Mouse (Mus musculus) gastrocnemius, postnatal 36 days (tissue): ENCODE measurements at regions not wholly inside any gene's neighbourhood (a gene's known extent, or its start where the extent isn't known, plus 50 kb on each side); places are given as distances from the start of the nearest gene placed in this dataset.
A peak's percentile ranks its signal among the peaks of the same experiment; 100 is the strongest.

Source experiments
- DNase-seq, 2 experiments: peaks; one replicate each; pipeline ENCODE4 v3.0.0; 2022
- intact Hi-C: fragments of 180-260 bp; cut with DNase I; formaldehyde crosslinking; loops from one replicate; pipeline ENCODE4 v1.15.1; 2025

DNA sequence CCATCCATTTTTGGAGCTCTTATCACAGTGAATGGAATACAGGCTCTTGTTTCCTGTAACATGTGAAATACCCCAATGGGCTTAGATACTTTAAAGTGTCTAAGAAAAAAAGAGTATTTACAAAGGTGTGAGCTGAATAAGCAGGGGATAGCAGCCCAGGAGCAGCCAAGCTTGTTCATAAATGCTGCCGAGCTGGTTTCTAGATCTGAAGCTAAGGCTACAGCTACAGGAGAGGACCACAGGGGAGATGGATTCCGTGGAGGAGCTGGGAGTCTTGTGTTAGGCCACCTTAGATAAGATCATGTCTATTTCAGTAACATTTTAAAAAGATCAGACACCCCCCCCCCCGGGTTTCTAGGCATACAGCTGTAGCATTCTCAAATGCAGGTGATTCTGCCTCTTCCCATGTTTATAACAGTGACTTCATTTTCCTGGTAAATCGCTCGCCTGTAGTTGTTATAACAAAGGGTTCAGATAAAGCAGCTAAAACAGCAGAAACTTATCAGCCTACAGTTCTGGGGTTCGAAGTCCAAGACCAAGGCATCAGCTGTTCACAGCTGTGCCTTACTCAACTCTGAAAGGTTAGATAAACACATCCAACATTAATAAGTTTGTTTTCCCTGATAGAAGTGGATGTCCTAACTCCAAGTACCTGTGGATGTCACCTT is 131.9 kb downstream of the Tex36 start:
- DNase-seq = no peak
- intact Hi-C loops = no loop called here

DNA sequence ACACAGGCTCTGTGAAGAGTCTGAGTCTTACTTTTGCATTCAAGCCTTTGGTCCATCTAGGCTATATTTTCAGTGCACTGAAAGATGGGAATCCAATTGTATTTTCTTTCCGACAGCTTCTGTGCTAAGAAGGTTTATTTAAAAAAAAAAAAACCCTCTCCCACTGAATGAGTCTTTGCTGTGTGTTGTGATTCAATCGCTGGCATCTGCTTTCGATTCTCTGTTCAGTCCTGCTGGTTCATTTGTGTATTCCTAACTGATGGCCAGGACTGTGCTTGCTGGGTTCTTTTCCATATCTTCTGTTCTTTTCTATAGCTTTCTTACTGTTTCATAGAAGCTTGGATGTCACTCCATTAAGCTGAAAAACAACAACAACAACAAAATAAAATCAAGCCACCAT is 132.9 kb downstream of the Tex36 start:
- intact Hi-C loops = no loop called here
- DNase-seq = no peak

GRCm38 (mm10) chr7:133468346-133468745 is 133.6 kb downstream of the Tex36 start:
- intact Hi-C loops = no loop called here
- DNase-seq = no peak

DNA sequence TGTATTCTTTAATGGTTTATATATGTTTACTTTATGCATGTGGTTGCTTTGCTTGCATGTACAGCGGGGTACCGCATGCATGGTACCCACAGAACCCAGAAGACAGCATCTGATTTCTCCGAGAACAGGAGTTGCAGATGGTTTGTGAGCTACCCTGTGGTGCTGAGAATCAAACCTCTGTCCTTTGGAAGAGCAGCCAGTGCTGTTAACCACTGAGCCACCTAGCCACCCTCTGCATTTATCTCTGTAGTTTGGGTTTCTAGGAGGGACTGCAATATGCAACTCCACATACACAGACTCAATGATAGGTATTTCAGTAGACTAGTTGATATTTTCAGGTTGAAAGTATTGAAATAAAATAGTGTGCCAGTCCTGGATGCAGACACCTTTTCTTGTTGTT is 134.4 kb downstream of the Tex36 start:
- intact Hi-C loops = no loop called here
- no peak for DNase-seq

DNA sequence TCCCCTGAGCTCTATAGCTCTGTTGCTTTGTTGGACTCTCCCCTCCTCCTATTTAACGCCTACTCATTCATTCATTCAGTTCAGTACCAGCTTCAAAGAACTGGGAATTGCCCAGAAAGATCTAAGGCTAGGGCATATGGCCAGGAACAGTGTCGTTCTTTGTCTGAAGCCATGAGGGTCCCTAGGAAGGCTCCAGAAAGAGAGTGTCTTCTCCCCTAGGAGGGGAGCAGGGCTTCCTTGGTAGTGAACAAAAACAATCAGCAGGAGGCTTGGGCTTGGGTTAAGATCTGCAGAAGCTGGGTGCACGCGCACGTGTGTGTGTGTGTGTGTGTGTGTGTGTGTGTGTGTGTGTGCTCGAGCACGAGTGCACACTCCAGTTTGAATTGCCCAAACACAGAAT is 142.7 kb downstream of the Tex36 start:
- DNase-seq = no peak
- intact Hi-C loops = no loop called here

DNA sequence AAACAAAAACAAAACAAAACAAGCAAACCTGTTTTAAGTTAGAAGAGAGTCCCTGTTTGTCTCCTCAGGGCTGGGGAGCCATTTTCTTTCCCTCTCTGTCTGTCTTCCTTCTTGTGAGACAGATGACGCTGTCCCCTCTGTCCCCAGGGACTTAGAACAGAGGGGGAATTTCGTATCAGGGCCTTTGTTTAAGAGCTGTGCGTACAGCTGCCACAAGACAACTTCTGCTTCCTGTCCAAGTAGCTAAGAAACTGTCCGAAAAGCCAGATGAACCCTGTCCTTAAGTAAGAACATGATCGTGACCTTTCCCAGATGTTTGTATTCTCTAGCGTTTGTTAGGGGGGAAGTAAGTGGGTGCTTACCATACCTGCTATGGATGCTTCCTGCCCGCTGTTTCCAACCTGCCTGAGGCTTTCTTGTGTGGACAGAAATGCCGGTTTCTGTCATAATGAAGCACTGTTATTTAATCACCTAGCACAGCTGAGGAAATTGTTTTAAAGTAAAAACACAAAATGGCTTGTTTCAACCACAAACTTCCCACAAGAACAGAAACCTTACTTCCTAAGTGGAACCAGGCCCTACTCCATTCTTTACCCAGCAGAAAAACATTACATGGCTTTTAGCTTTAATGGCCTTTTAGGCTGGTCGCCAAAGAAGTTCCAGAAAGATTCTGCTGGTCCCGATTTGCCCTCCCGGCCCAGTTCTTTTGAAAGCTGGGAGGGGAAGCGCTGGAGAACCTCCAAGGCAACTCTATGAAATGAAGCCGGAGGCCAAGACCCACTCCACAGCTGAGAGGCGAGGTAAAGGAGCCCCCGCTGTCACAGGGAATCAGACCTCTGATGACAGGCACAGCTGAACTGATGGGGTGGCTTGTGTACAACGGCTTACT is 144.3 kb downstream of the Tex36 start:
- intact Hi-C loops = no loop called here
- DNase-seq = no peak

- intact Hi-C loops = no loop called here
- peak in 1 of 2 experiments; percentile 8 for DNase-seq
Measured at GRCm38 (mm10) chr7:133450246-133450645, 151.7 kb downstream of the Tex36 start.

- intact Hi-C loops = no loop called here
- no peak for DNase-seq
Measured at GRCm38 (mm10) chr7:133447079-133447478, 154.9 kb downstream of the Tex36 start.

DNA sequence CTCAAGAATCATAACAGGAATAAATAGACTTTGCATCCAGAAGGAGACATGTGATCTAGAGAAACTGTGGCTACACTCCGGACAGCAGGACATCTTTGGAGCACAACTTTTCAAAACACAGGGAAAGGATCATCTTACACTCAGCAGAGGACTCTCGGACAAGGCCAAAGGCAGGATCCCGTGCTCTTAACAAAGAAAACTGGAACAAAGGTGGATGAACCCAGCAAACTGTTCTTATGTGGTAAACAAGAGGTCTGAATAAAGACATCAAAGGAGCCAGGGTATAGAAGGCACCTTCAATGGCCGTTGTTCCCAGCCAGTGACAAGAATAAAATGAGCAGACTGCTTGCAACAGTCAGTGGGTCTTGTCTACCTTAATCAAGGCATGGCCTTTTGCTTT is 160.3 kb downstream of the Tex36 start:
- no peak for DNase-seq
- intact Hi-C loops = no loop called here

DNA sequence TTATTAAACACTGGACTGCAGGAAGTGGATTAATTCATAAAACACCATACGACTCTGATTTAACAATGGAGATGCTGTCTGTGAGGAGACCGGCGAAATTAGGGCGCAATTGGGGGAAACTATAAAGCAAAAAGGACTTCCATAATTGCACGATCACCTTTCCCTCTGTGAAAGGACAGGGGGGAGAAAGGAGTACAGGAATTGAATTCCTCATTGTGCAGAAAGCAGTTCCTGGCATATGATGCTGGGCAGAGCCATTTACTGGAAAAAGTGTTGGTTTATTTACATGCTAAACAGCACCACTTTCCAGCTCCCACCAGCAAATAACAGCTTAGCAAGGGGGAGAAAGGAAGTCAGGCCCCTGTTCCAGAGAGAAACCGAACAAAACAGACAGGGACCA is 160.8 kb downstream of the Tex36 start:
- no peak for DNase-seq
- intact Hi-C loops = no loop called here

DNA sequence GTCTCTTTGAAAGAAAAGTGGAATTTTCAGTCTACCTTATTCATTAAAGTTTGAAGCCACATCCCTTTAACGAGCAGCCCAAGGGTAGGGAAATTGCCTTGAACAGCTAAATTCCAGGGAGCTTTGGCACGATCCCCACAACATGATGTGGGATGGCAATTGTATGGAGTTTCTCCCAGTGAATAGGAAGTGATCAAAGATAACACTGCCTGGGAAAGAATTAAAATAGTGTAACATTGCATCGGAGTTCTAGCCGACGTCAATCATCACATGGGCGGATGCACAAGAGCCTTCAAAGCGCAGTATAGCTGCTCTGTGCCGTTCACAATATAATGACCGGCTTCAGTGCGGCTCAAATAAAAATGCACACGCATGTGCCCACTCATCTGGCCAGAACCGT is 161.2 kb downstream of the Tex36 start:
- intact Hi-C loops = no loop called here
- DNase-seq = no peak

DNA sequence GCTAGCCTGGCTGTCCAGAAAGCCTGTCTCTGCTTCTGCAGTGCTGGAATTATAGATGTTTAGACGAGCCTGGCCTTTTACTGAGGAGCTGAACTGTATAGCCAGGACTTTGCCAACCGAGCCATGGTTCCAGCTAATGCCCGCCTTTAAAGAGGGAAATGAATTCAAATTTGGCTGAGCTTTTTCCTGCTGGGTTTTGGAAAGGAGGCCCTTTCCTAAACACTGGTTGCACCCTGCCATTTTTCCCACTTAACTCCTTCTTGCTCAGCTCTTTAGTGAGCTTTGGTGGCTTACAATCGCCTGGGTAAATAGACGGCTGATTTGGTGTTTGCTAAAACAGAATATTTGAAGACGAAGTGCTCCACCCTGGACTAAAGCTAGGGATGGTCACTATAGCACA is 161.9 kb downstream of the Tex36 start:
- no peak for DNase-seq
- intact Hi-C loops = no loop called here

DNA sequence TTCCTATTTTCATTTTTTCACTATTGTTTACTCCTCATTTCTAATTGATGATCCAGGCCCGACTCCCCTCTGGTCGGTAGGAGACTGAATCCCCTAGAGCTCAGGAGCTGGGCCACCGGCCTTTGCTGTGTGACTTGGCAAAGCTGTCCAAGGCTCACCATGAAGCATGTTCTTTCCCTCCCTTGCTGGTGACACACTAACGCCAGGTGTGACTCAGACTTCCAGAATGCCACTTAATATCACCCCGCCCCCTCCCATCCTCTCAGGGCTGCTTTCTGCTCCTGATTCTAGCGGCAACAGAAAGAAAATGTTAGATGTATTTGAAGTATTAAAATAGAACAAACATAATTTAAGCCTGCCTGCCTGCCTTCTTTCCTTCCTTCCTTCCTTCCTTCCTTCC is 163.3 kb downstream of the Tex36 start:
- intact Hi-C loops = no loop called here
- DNase-seq = no peak

DNA sequence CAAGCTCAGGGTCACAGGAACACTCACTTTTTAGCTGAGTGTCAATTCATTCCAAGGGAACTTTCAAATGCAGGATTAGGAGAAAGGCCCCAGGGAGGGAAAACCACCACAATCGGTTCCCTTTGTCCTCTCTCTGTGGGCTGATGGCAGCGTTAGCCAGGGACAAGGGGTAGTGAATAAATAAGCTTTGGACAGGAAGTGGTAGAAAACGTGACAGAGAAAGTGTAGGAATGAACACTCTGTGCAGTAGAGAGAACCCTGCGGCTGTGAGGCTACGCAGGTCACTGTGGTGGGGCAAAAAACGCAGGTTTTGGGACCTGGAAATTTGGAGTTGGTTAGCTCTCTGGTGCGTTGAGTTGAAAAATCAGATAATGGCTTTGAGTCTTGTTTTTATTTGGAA is 164.1 kb downstream of the Tex36 start:
- intact Hi-C loops = no loop called here
- DNase-seq = no peak

GRCm38 (mm10) chr7:133435596-133436357 is 166.2 kb downstream of the Tex36 start:
- intact Hi-C loops = no loop called here
- no peak for DNase-seq

DNA sequence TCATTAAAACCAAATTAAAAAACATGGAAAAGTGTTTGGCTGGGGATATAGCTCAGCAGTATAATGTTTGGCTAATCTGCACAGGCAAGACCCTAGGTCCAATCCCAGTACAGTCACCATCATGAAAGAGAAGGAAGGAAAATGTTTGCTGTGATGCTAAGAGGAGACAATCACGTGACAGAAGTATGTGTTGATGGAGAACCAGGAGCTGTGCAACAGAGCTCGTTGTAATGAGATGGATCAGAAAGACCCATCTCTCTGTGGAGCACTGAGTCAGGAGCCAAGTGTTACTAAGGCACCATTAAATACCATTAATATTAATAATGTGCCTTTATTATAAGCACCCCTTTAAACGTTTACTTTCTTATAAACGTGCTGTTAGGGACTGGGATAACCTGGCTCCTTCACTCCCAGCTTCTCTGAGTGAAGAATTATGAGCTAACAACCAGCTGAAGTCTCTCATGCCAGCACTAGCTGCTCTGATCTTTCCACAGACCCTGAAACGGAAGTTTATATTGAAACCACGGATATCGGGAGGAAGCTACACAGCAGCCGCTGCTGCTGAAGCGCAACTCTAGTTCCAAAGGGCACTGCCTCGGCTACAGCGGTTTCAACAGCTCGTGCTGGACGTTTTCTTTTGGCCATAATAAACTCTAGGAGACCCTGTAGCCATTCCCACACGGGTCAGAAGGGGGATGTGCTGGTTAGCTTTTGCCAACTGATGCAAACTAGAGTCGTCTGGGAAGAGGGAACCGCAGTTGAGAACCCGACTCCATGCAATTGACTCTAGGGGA is 167.7 kb downstream of the Tex36 start:
- intact Hi-C loops = no loop called here
- no peak for DNase-seq

- DNase-seq = no peak
- intact Hi-C loops = no loop called here
Measured at GRCm38 (mm10) chr7:133432343-133432742, 169.6 kb downstream of the Tex36 start.

DNA sequence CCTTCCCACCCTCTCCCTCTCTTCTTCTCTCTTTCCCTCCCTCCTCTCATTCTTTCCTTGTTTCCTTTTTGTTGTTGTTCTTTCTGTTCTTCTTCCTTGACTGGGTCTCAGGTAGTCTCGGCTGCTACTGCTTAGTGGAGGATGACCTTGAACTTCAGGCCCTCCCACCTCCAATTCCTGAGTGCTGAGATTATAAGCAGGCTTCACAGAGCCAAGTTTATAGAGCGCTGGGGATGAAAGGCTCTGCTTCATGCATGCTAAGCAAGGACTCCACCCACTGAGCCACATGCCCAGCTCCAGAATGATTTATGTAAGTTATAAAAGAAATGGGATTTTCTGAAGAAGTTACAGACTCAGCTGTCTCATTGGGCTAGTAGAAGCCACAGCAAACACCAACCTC is 199.9 kb downstream of the Tex36 start:
- intact Hi-C loops = no loop called here
- DNase-seq = no peak

DNA sequence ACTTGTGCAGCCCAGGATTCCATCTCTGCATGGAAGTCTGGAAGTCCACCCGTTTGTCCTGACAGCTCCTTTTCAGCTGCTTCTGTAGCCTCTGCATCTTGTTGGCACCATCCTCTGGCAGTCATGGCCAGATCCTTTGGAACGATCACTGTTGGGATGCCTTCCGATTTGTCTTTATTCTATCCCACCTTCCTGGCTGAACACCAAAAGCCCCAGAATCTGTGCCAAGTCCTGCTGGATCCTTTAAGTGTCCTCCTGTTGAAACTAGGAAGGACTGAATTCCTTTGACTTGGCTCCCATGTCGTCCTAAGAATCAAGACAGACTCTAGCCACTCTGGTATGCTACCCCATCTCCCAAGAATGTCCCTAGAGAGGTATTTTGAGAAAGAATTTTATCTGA is 201.3 kb downstream of the Tex36 start:
- no peak for DNase-seq
- intact Hi-C loops = no loop called here

DNA sequence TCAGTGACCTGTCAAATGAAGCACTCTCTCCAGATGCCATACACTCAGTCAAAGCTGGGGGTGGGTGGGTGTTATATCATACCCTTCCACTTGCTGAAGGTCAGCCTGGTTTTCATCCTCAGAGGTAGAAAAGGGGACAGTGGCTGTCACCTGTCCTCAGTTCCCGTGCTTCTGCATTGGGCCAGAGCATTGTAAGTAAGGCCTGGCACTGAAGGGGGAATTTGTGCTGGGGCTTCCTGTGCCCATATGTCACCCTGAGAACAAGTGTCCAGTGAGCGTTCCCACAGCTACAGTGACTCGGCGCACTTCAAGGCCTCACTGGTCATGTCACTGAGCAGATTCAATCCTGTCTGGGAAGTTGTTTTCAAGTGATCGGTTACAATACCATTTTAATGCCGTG is 213.2 kb downstream of the Tex36 start:
- intact Hi-C loops = no loop called here

More for the DNA sequence above, 213.2 kb downstream of the Tex36 start:
- DNase-seq = no peak
